Mouse (Mus musculus) neutrophil, adult 65 days (primary cell): ENCODE measurements around the gene Map3k20. TPM values are rescaled to one million over a fixed set of nuclear protein-coding genes. Genes with fewer than 3 reads are reported as not detected.

Source experiments
- total RNA-seq: library from RNA; stranded (reverse); gene quantifications from 2 replicates; pipeline ENCODE4 v1.2.4, GENCODE M21; 2023

Gene Map3k20
- 19.4 TPM in 2 replicates for total RNA-seq

GRCm38 (mm10) chr2:72285256-72285887 is at the start of gene Map3k20:
TSS of gene Map3k20 (plus strand) at chr2:72285637.

DNA sequence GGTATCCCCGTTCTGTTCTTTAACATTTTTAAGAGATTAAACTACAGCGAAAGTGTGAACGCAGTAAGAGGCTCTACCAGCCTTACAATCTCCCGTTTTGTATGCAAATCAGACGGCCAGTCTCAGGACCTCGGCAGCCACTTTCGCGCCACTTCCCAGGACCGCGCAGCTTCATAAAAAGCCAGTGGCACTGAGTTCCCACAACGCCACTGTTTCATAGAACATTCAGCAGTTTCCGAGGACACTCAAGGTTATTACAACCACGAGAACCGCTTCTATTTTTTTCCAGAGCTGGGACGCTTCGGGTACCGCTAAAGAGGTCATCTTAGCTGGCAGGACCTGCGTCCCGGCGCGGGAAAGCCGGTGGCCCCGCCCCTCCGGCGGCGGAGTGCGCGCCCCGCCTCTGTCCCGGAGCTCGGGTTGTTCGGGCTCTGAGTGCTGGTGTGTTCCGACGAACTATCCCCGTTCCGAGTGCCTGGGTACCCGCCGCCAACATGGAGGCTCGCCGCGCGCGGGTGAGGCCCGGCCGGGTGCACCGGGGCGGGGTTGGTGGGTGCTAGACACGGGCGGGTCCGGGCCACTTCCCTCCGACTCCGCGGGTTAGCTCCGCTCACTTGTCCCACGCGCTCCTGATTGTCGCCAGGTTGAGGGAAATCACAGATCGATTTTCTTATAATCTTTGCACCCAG is 190.5 kb downstream of the Map3k20 start, which contains the start of gene Cdca7:
Cdca7 (plus strand) TSS at position 363 of the 689 bp plus-strand sequence.

Other genes starting within 250 kb of the Map3k20 start
- gene Cdca7, start 190.5 kb downstream of the Map3k20 start, total RNA-seq, result 28.5 and 43.4 TPM in 2 replicates